19 mouse cellular contexts compared by ENCODE assay signal in the genomic region with DNA sequence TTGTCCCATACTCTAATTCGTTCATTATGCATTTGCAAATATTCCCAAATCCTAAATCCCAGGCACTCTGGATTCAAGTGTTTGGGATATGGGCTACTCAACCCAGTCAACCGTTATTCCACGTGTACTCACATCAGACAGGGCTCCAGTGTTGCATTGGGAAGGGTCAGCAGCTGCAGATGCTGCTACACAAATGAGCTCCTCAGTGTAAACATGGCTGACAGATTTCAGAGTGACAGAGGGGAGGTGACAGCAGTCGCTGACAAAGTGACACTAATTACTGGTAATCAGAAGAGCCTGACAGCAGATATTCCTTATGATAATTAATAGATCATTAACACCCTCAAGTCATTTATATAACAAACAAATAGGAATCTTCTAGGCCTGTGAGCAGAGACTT.
DNase-seq lines count a peak whose midpoint lies in the region; ATAC-seq and TF ChIP-seq lines count a peak whose summit lies in the region.
"Had no signal": no experiment of that assay in that cellular context is flagged by ENCODE, and none has a peak within 500 bp of the region (broad histone marks: within the 10 kb centered on the region; RNA-seq: fewer than 3 reads in every experiment).

No protein-coding gene starts in this region.

- H3K36me3 ChIP-seq in forebrain, embryonic 14.5 days (ENCODE audit: control insufficient read depth, insufficient read depth, low read length) = no peaks in the 10 kb centered on the region
- H3K36me3 ChIP-seq in forebrain, postnatal 0 days (ENCODE audit: insufficient read depth) = no peaks in the 10 kb centered on the region
- H3K36me3 ChIP-seq in hindbrain, embryonic 13.5 days = no peaks in the 10 kb centered on the region
- H3K36me3 ChIP-seq in hindbrain, postnatal 0 days (ENCODE audit: insufficient read depth, low read length) = no peaks in the 10 kb centered on the region
- H3K36me3 ChIP-seq: embryonic facial prominence, embryonic 13.5 days; heart, embryonic 15.5 days had no signal

- no peak for TF ChIP-seq CTCF in forebrain, postnatal 0 days (IDR thresholded peaks at IDR 0.05; ENCODE audit: low read depth)
- no peak for TF ChIP-seq CTCF in hindbrain, postnatal 0 days (IDR thresholded peaks at IDR 0.05; ENCODE audit: low read depth)

- H3K9me3 ChIP-seq in forebrain, embryonic 14.5 days (replicated peaks; ENCODE audit: control insufficient read depth, low read length) = no peaks in the 10 kb centered on the region
- no peaks in the 10 kb centered on the region for H3K9me3 ChIP-seq in forebrain, postnatal 0 days (ENCODE audit: low read length)
- no peaks in the 10 kb centered on the region for H3K9me3 ChIP-seq in hindbrain, embryonic 13.5 days
- H3K9me3 ChIP-seq in hindbrain, postnatal 0 days (ENCODE audit: low read length) = no peaks in the 10 kb centered on the region
- H3K9me3 ChIP-seq: heart, embryonic 15.5 days had no signal

- WGBS in forebrain, embryonic 14.5 days = 61% methylated on average over 4 of the region's 4 CpGs
- WGBS in forebrain, postnatal 0 days = 54% methylated on average over 4 of the region's 4 CpGs
- 59% methylated on average over 4 of the region's 4 CpGs for WGBS in hindbrain, embryonic 13.5 days
- 59% methylated on average over 4 of the region's 4 CpGs for WGBS in hindbrain, postnatal 0 days

- no peak overlapping the region for H3K9ac ChIP-seq in forebrain, embryonic 14.5 days (ENCODE audit: low read length)
- H3K9ac ChIP-seq in forebrain, postnatal 0 days = no peak overlapping the region
- no peak overlapping the region for H3K9ac ChIP-seq in hindbrain, embryonic 13.5 days
- no peak overlapping the region for H3K9ac ChIP-seq in hindbrain, postnatal 0 days (replicated peaks; ENCODE audit: low read length)
- H3K9ac ChIP-seq: embryonic facial prominence, embryonic 13.5 days; heart, embryonic 15.5 days had no signal

- ATAC-seq in forebrain, embryonic 14.5 days = no peak
- no peak for ATAC-seq in forebrain, postnatal 0 days
- ATAC-seq in hindbrain, embryonic 13.5 days (ENCODE audit: low FRiP score) = 0 out of 2 replicates have a peak, but pooled peaks have one; percentile 52
- no peak for ATAC-seq in hindbrain, postnatal 0 days
- ATAC-seq: intestine, embryonic 16.5 days had no signal

- H3K27me3 ChIP-seq in forebrain, embryonic 14.5 days (replicated peaks; ENCODE audit: control insufficient read depth, insufficient read depth, low read length) = no peaks in the 10 kb centered on the region
- H3K27me3 ChIP-seq in forebrain, postnatal 0 days (ENCODE audit: insufficient read depth, low read length) = no peaks in the 10 kb centered on the region
- H3K27me3 ChIP-seq in hindbrain, embryonic 13.5 days = no peaks in the 10 kb centered on the region
- H3K27me3 ChIP-seq in hindbrain, postnatal 0 days (ENCODE audit: insufficient read depth, low read length) = no peaks in the 10 kb centered on the region
- H3K27me3 ChIP-seq: embryonic facial prominence, embryonic 13.5 days; heart, embryonic 15.5 days had no signal

- H3K27ac ChIP-seq in forebrain, embryonic 14.5 days (ENCODE audit: low read depth, low read length) = no peak overlapping the region
- no peak overlapping the region for H3K27ac ChIP-seq in forebrain, postnatal 0 days (ENCODE audit: low read depth, low read length)
- H3K27ac ChIP-seq in hindbrain, embryonic 13.5 days = no peak overlapping the region
- no peak overlapping the region for H3K27ac ChIP-seq in hindbrain, postnatal 0 days
- H3K27ac ChIP-seq: embryonic facial prominence, embryonic 13.5 days; heart, adult 2 months; heart, embryonic 15.5 days had no signal

- no peak overlapping the region for H3K4me2 ChIP-seq in forebrain, embryonic 14.5 days (ENCODE audit: low read length)
- H3K4me2 ChIP-seq in forebrain, postnatal 0 days (ENCODE audit: low read depth) = no peak overlapping the region
- H3K4me2 ChIP-seq in hindbrain, embryonic 13.5 days = no peak overlapping the region
- H3K4me2 ChIP-seq in hindbrain, postnatal 0 days (ENCODE audit: low read depth, low read length) = no peak overlapping the region
- H3K4me2 ChIP-seq: embryonic facial prominence, embryonic 13.5 days; heart, embryonic 11.5 days; heart, embryonic 15.5 days had no signal

- no peak overlapping the region for H3K4me3 ChIP-seq in forebrain, embryonic 14.5 days (ENCODE audit: low read depth, low read length)
- no peak overlapping the region for H3K4me3 ChIP-seq in forebrain, postnatal 0 days (ENCODE audit: low read depth, low read length)
- H3K4me3 ChIP-seq in hindbrain, embryonic 13.5 days = no peak overlapping the region
- no peak overlapping the region for H3K4me3 ChIP-seq in hindbrain, postnatal 0 days (ENCODE audit: low read length)
- H3K4me3 ChIP-seq: embryonic facial prominence, embryonic 13.5 days; heart, adult 2 months; heart, embryonic 15.5 days had no signal

- peak; percentile 30 for DNase-seq in forebrain, embryonic 14.5 days (ENCODE audit: low spot score)
- no peak for DNase-seq in forebrain, postnatal 0 days
- no peak for DNase-seq in hindbrain, postnatal 0 days (ENCODE audit: low spot score)
- DNase-seq in retina, embryonic 14.5 days (ENCODE audit: low spot score) = peak; percentile 73
- DNase-seq in c-Kit-positive CD71-positive TER-119-positive erythroid progenitor cells, embryonic 14.5 days (ENCODE audit: low spot score) = no peak
- DNase-seq: adrenal gland, adult 2 months; adrenal gland, postnatal 25 days; cerebellum, adult 11 months; cerebellum, adult 9-10 months; cerebellum, postnatal 25 days; gastrocnemius, postnatal 14 days; heart, adult 2 months; heart, postnatal 14 days; kidney, adult 2 months had no signal

- H3K4me1 ChIP-seq in forebrain, embryonic 14.5 days (ENCODE audit: control insufficient read depth, insufficient read depth, low read length) = no peaks in the 10 kb centered on the region
- H3K4me1 ChIP-seq in forebrain, postnatal 0 days (ENCODE audit: insufficient read depth) = no peaks in the 10 kb centered on the region
- H3K4me1 ChIP-seq in hindbrain, embryonic 13.5 days (replicated peaks) = no peaks in the 10 kb centered on the region
- no peaks in the 10 kb centered on the region for H3K4me1 ChIP-seq in hindbrain, postnatal 0 days (ENCODE audit: insufficient read depth, low read length)
- H3K4me1 ChIP-seq: embryonic facial prominence, embryonic 13.5 days; heart, embryonic 15.5 days had no signal

Comparison
In these comparisons a context has a peak if more than half of its experiments do, and no peak if none do; other contexts are left out.
1. DNase-seq: peak in forebrain, embryonic 14.5 days (single experiment) and retina, embryonic 14.5 days (single experiment); none in forebrain, postnatal 0 days (single experiment), hindbrain, postnatal 0 days (single experiment) and c-Kit-positive CD71-positive TER-119-positive erythroid progenitor cells, embryonic 14.5 days (single experiment).